Mouse (Mus musculus): ENCODE results near the gene E2f2. TPM values are rescaled to one million over a fixed set of nuclear protein-coding genes. Genes with fewer than 3 reads are reported as not detected.

E2f2 gene
- polyA plus RNA-seq, 1 experiment from 2014 or later, result 9.0 TPM

GRCm38 (mm10) chr4:136143193-136143976, 28.8 kb upstream of the E2f2 start, which contains the start of gene Id3:
TSS of gene Id3 (plus strand) at chr4:136143497.
- Histone ChIP-seq H3K9ac (ENCODE audit: low read depth, low read length) (peak within 1 kb of the TSS; percentile 76), H3K27me3 (replicated peaks; ENCODE audit: control insufficient read depth, insufficient read depth, low read length) (peaks cover 80% of the 10 kb centered on the region), H3K27ac (ENCODE audit: low read depth, low read length) (peak within 1 kb of the TSS; percentile 86), H3K4me1 (replicated peaks; ENCODE audit: control insufficient read depth, insufficient read depth, low read length) (peaks cover 55% of the 10 kb centered on the region), H3K4me3 (ENCODE audit: low read depth, low read length) (peak within 1 kb of the TSS; percentile 61), H3K36me3 (ENCODE audit: control insufficient read depth, insufficient read depth, low read length) (no peaks in the 10 kb centered on the region), H3K9me3 (ENCODE audit: control insufficient read depth, low read length) (no peaks in the 10 kb centered on the region), H3K4me2 (peak within 1 kb of the TSS; percentile 74)
- DNase-seq (ENCODE audit: low spot score), result peak; percentile 92
- peak; percentile 81 for ATAC-seq (replicated peaks; ENCODE audit: low FRiP score)
- whole genome bisulfite sequencing, result under 1% methylated on average over 39 of the region's 39 CpGs

GRCm38 (mm10) chr4:136144126-136144926, 27.9 kb upstream of the E2f2 start:
- under 1% methylated on average over 50 of the region's 50 CpGs for WGBS
- H3K27ac ChIP-seq (ENCODE audit: low read depth, low read length), result peak overlapping the region; percentile 86
- H3K27me3 ChIP-seq (replicated peaks; ENCODE audit: control insufficient read depth, insufficient read depth, low read length), result peaks cover 80% of the 10 kb centered on the region
- H3K36me3 ChIP-seq (ENCODE audit: control insufficient read depth, insufficient read depth, low read length), result no peaks in the 10 kb centered on the region
- H3K4me3 ChIP-seq (ENCODE audit: low read depth, low read length), result peak overlapping the region; percentile 61
- H3K9ac ChIP-seq (ENCODE audit: low read depth, low read length), result peak overlapping the region; percentile 76
- peaks cover 55% of the 10 kb centered on the region for H3K4me1 ChIP-seq (replicated peaks; ENCODE audit: control insufficient read depth, insufficient read depth, low read length)
- DNase-seq (ENCODE audit: low spot score) (peak; percentile 77), ATAC-seq (replicated peaks; ENCODE audit: low FRiP score) (peak; percentile 21)
- peak overlapping the region; percentile 74 for H3K4me2 ChIP-seq
- no peaks in the 10 kb centered on the region for H3K9me3 ChIP-seq (ENCODE audit: control insufficient read depth, low read length)

GRCm38 (mm10) chr4:136144927-136145292, 27.3 kb upstream of the E2f2 start:
- H3K9me3 ChIP-seq (ENCODE audit: control insufficient read depth, low read length), result no peaks in the 10 kb centered on the region
- H3K9ac ChIP-seq (ENCODE audit: low read depth, low read length), result peak overlapping the region; percentile 76
- no peak for DNase-seq (ENCODE audit: low spot score)
- no peaks in the 10 kb centered on the region for H3K36me3 ChIP-seq (ENCODE audit: control insufficient read depth, insufficient read depth, low read length)
- H3K27ac ChIP-seq (ENCODE audit: low read depth, low read length), result peak overlapping the region; percentile 86
- peak overlapping the region; percentile 74 for H3K4me2 ChIP-seq
- H3K4me3 ChIP-seq (ENCODE audit: low read depth, low read length), result peak overlapping the region; percentile 61
- no peak for ATAC-seq (replicated peaks; ENCODE audit: low FRiP score)
- 2% methylated on average over 11 of the region's 11 CpGs for WGBS
- H3K27me3 ChIP-seq (replicated peaks; ENCODE audit: control insufficient read depth, insufficient read depth, low read length), result peaks cover 78% of the 10 kb centered on the region
- H3K4me1 ChIP-seq (replicated peaks; ENCODE audit: control insufficient read depth, insufficient read depth, low read length), result peaks cover 50% of the 10 kb centered on the region

GRCm38 (mm10) chr4:136145362-136145885, 26.8 kb upstream of the E2f2 start:
- Histone ChIP-seq H3K9ac (ENCODE audit: low read depth, low read length) (peak overlapping the region; percentile 76), H3K9me3 (ENCODE audit: control insufficient read depth, low read length) (no peaks in the 10 kb centered on the region), H3K36me3 (ENCODE audit: control insufficient read depth, insufficient read depth, low read length) (no peaks in the 10 kb centered on the region), H3K4me3 (ENCODE audit: low read depth, low read length) (peak overlapping the region; percentile 61), H3K4me1 (replicated peaks; ENCODE audit: control insufficient read depth, insufficient read depth, low read length) (peaks cover 46% of the 10 kb centered on the region), H3K27ac (ENCODE audit: low read depth, low read length) (peak overlapping the region; percentile 86), H3K27me3 (replicated peaks; ENCODE audit: control insufficient read depth, insufficient read depth, low read length) (peaks cover 76% of the 10 kb centered on the region), H3K4me2 (peak overlapping the region; percentile 74)
- ATAC-seq (replicated peaks; ENCODE audit: low FRiP score) (no peak), DNase-seq (ENCODE audit: low spot score) (no peak)
- 24% methylated on average over 11 of the region's 11 CpGs for WGBS

GRCm38 (mm10) chr4:136145991-136146711, 26.0 kb upstream of the E2f2 start:
- Histone ChIP-seq H3K27me3 (replicated peaks; ENCODE audit: control insufficient read depth, insufficient read depth, low read length) (peaks cover 70% of the 10 kb centered on the region), H3K4me2 (peak overlapping the region; percentile 74), H3K9me3 (ENCODE audit: control insufficient read depth, low read length) (no peaks in the 10 kb centered on the region), H3K27ac (ENCODE audit: low read depth, low read length) (peak overlapping the region; percentile 86), H3K4me3 (ENCODE audit: low read depth, low read length) (peak overlapping the region; percentile 61), H3K9ac (ENCODE audit: low read depth, low read length) (peak overlapping the region; percentile 76), H3K4me1 (replicated peaks; ENCODE audit: control insufficient read depth, insufficient read depth, low read length) (peaks cover 43% of the 10 kb centered on the region), H3K36me3 (ENCODE audit: control insufficient read depth, insufficient read depth, low read length) (no peaks in the 10 kb centered on the region)
- DNase-seq (ENCODE audit: low spot score) (no peak), ATAC-seq (replicated peaks; ENCODE audit: low FRiP score) (no peak)
- 34% methylated on average over 7 of the region's 7 CpGs for WGBS

GRCm38 (mm10) chr4:136146712-136147154, 25.5 kb upstream of the E2f2 start:
- H3K9ac ChIP-seq (ENCODE audit: low read depth, low read length), result peak overlapping the region; percentile 26; the same call in 1 of the 2 replicates

GRCm38 (mm10) chr4:136147436-136148135, 24.6 kb upstream of the E2f2 start:
- peak overlapping the region; percentile 43 for H3K9ac ChIP-seq (ENCODE audit: low read depth, low read length)
- ATAC-seq (replicated peaks; ENCODE audit: low FRiP score), result peak; percentile 69
- H3K36me3 ChIP-seq (ENCODE audit: control insufficient read depth, insufficient read depth, low read length), result no peaks in the 10 kb centered on the region
- peak; percentile 85 for DNase-seq (ENCODE audit: low spot score)
- peak overlapping the region; percentile 43 for H3K4me3 ChIP-seq (ENCODE audit: low read depth, low read length)
- 3% methylated on average over 36 of the region's 48 CpGs for whole genome bisulfite sequencing
- H3K4me2 ChIP-seq, result peak overlapping the region; percentile 74
- H3K9me3 ChIP-seq (ENCODE audit: control insufficient read depth, low read length), result no peaks in the 10 kb centered on the region
- peaks cover 59% of the 10 kb centered on the region for H3K27me3 ChIP-seq (replicated peaks; ENCODE audit: control insufficient read depth, insufficient read depth, low read length)
- H3K4me1 ChIP-seq (replicated peaks; ENCODE audit: control insufficient read depth, insufficient read depth, low read length), result peaks cover 33% of the 10 kb centered on the region
- H3K27ac ChIP-seq (ENCODE audit: low read depth, low read length), result peak overlapping the region; percentile 56

More at GRCm38 (mm10) chr4:136146712-136147154, 25.5 kb upstream of the E2f2 start:
- DNase-seq (ENCODE audit: low spot score), result no peak
- H3K4me1 ChIP-seq (replicated peaks; ENCODE audit: control insufficient read depth, insufficient read depth, low read length), result peaks cover 41% of the 10 kb centered on the region
- H3K27ac ChIP-seq (ENCODE audit: low read depth, low read length), result peak overlapping the region; percentile 86; the same call in 1 of the 2 replicates
- peaks cover 68% of the 10 kb centered on the region for H3K27me3 ChIP-seq (replicated peaks; ENCODE audit: control insufficient read depth, insufficient read depth, low read length)
- H3K36me3 ChIP-seq (ENCODE audit: control insufficient read depth, insufficient read depth, low read length), result no peaks in the 10 kb centered on the region
- ATAC-seq (replicated peaks; ENCODE audit: low FRiP score), result no peak
- WGBS, result 15% methylated on average over 6 of the region's 6 CpGs
- H3K9me3 ChIP-seq (ENCODE audit: control insufficient read depth, low read length), result no peaks in the 10 kb centered on the region
- peak overlapping the region; percentile 74 for H3K4me2 ChIP-seq
- H3K4me3 ChIP-seq (ENCODE audit: low read depth, low read length), result peak overlapping the region; percentile 61; the same call in 1 of the 2 replicates

Data from liver, embryonic 11.5 days (tissue).